Mouse (Mus musculus) bone marrow, adult 2 months (tissue): ENCODE measurements around the gene Zfp46.

Experiments
- CTCF ChIP-seq: fragments of 200-500 bp; IDR thresholded peaks from 2 replicates; pipeline ENCODE4 v1.5.1; 2011; ENCODE audit warnings: low read length, control low read depth; ENCODE audit not compliant: control insufficient read depth, insufficient read depth
- POLR2A ChIP-seq: fragments of 200-500 bp; IDR thresholded peaks from 2 replicates; pipeline ENCODE4 v1.6.1; 2011; ENCODE audit warnings: low read depth, mild to moderate bottlenecking, control low read depth, low read length, borderline replicate concordance; ENCODE audit not compliant: control insufficient read depth

GRCm38 (mm10) chr4:136240955-136241354 lies 43.5 kb upstream of the Zfp46 start:
- TF ChIP-seq CTCF (no peak), POLR2A (no peak)
